ENCODE assay signal across 16 mouse cellular contexts in genomic region chr13:70144461-70144860, GRCm38 (mm10).
"Had no signal": no experiment of that assay in that cellular context is flagged by ENCODE, and none has a peak within 500 bp of the region (broad histone marks: within the 10 kb centered on the region; RNA-seq: fewer than 3 reads in every experiment).

No protein-coding gene starts in this region.

- H3K27me3 ChIP-seq: neural tube, embryonic 13.5 days; neural tube, embryonic 15.5 days; stomach, embryonic 15.5 days had no signal

- H3K4me3 ChIP-seq: neural tube, embryonic 13.5 days; neural tube, embryonic 15.5 days; stomach, embryonic 15.5 days had no signal

- DNase-seq: retina, postnatal 1 day; right cerebral cortex, adult 18-20 months; right cerebral cortex, postnatal 14 days; right cerebral cortex, postnatal 25 days; right cerebral cortex, postnatal 4 days; spleen, adult 18-20 months; thymus, adult 18-20 months; thymus, adult 2 months; thymus, postnatal 14 days; thymus, postnatal 25 days; thymus, postnatal 36 days; thymus, postnatal 4 days had no signal

- H3K4me1 ChIP-seq: stomach, embryonic 15.5 days had no signal

- H3K36me3 ChIP-seq: neural tube, embryonic 13.5 days; neural tube, embryonic 15.5 days; stomach, embryonic 15.5 days had no signal

- H3K9me3 ChIP-seq: neural tube, embryonic 13.5 days; neural tube, embryonic 15.5 days; stomach, embryonic 15.5 days had no signal

- H3K4me2 ChIP-seq: neural tube, embryonic 13.5 days; neural tube, embryonic 15.5 days; stomach, embryonic 15.5 days had no signal

- H3K27ac ChIP-seq: neural tube, embryonic 13.5 days; neural tube, embryonic 15.5 days; stomach, embryonic 15.5 days; stomach, postnatal 0 days had no signal

- H3K9ac ChIP-seq: neural tube, embryonic 13.5 days; neural tube, embryonic 15.5 days; stomach, embryonic 15.5 days had no signal
